Mouse (Mus musculus): ENCODE data around the gene Tmem86b. TPM values are rescaled to one million over a fixed set of nuclear protein-coding genes. Genes with fewer than 3 reads are reported as not detected.
"Not testable (repeated sequence)": the region's sequence is repeated elsewhere in the genome, so short reads cannot be mapped to it uniquely, and the experiment has no call there.

Gene Tmem86b
- polyA plus RNA-seq, 1 experiment from 2014 or later: 2.3 TPM

DNA sequence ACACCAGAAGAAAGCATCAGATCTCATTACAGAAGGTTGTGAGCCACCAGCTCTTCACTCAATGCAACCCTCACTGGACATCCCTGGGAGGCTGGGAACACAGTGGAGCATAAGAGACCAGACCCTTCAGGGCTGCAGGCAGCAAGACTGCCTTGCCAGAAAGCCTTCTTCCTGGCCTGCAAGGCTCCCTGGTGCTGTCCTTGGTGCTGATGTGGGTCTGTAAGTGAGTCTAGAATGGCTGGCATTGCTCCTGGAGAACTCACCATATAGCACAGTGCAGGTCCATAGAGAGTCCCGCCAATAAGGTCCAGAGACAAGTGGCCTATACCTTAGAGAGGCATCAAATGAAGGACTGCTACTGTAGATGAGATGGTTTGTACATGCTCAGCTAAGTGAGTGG is 11.2 kb downstream of the Tmem86b start:
- Histone ChIP-seq H3K9ac (replicated peaks) (no peak overlapping the region), H3K4me3 (replicated peaks) (no peak overlapping the region), H3K27me3 (replicated peaks) (no peaks in the 10 kb centered on the region), H3K27ac (replicated peaks) (no peak overlapping the region), H3K4me1 (no peaks in the 10 kb centered on the region), H3K9me3 (replicated peaks) (no peaks in the 10 kb centered on the region), H3K36me3 (no peaks in the 10 kb centered on the region), H3K4me2 (no peak overlapping the region)
- no peak for ATAC-seq (ENCODE audit: low FRiP score)
- 44% methylated on average over 1 of the region's 1 CpGs for WGBS

DNA sequence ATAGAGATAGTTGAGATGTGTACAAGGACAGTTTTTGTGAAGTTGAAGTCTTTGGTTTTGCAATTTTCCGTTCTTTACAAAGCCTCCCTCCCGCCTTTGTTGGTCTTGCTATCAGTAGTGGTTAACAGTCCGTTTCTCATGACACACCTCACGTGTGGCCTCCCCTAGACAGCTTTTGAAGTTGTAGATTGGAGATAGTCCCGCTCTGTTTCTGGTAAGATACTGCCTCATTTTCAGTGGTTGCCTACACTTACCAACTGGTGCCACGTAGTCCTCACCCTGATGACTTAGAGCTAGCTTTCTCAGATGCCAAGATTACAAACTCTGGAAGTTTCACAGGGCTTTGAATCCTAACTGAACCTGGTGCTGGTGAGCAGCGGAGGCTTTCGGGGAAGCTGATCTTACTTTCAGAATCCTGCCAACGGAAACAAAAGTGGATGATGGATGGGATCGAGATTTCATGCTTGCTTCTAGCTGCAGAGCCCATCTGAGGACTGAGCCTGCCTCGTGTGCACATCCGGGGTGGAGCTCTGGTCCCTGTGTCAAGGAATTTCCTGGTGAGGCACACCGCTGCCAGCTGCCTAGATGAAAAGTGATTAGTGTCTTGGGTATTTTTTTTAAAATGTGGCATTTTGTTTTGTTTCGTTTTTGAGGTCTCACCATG is 17.4 kb downstream of the Tmem86b start:
- no peak overlapping the region for H3K9ac ChIP-seq (replicated peaks)
- no peaks in the 10 kb centered on the region for H3K4me1 ChIP-seq
- no peaks in the 10 kb centered on the region for H3K36me3 ChIP-seq
- no peak for ATAC-seq (ENCODE audit: low FRiP score)
- no peak overlapping the region for H3K4me2 ChIP-seq
- no peaks in the 10 kb centered on the region for H3K9me3 ChIP-seq (replicated peaks)
- H3K27me3 ChIP-seq (replicated peaks): no peaks in the 10 kb centered on the region
- no peak overlapping the region for H3K27ac ChIP-seq (replicated peaks)
- no peak overlapping the region for H3K4me3 ChIP-seq (replicated peaks)
- WGBS: 77% methylated on average over 14 of the region's 14 CpGs

DNA sequence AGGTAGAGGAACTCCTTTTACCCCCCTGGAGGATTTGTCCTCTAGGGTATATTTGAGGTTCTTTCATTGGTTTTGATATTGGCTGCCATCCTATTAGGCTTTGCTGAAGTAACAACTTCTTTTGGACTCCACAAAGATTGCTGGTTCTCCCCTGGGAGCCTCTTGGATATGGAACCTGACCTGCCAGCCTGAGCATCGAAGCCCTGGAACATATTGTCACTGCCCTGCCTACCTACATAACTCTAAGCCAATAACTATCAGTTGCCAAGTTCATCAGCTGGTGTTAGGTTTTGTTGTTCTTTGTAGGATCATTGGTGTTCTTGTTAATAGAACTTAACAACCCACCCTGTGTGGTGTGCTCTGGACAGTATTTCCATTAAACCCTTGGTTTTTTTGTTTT is 18.3 kb downstream of the Tmem86b start:
- 78% methylated on average over 1 of the region's 1 CpGs for WGBS
- Histone ChIP-seq H3K4me2 (no peak overlapping the region), H3K27me3 (replicated peaks) (no peaks in the 10 kb centered on the region), H3K36me3 (no peaks in the 10 kb centered on the region), H3K9ac (replicated peaks) (no peak overlapping the region), H3K4me3 (replicated peaks) (no peak overlapping the region), H3K9me3 (replicated peaks) (no peaks in the 10 kb centered on the region), H3K27ac (replicated peaks) (no peak overlapping the region), H3K4me1 (no peaks in the 10 kb centered on the region)
- no peak for ATAC-seq (ENCODE audit: low FRiP score)

DNA sequence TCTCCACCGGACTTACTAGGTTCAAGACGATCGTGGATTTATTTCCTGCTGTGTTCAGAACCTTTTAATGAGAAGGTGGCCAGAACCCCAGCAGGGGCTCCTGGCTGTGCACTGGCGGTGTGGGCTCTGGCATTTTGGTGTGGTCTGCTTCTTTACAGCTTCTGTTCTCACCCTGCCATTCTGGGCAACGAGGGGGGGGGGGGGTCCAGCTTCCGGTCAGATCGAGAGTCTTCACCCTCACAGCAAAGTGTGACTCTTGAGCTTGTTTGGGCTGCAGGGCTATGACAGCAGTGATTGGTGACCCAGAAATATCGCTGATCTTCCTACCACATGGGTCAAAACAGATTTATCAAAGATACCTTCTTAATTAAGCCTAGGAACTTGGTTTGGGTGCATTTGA is 18.8 kb downstream of the Tmem86b start:
- no peak overlapping the region for H3K4me3 ChIP-seq (replicated peaks)
- 68% methylated on average over 8 of the region's 8 CpGs for WGBS
- no peaks in the 10 kb centered on the region for H3K4me1 ChIP-seq
- no peaks in the 10 kb centered on the region for H3K9me3 ChIP-seq (replicated peaks)
- H3K36me3 ChIP-seq: no peaks in the 10 kb centered on the region
- no peak overlapping the region for H3K27ac ChIP-seq (replicated peaks)
- no peak overlapping the region for H3K4me2 ChIP-seq
- ATAC-seq (ENCODE audit: low FRiP score): no peak
- no peak overlapping the region for H3K9ac ChIP-seq (replicated peaks)
- no peaks in the 10 kb centered on the region for H3K27me3 ChIP-seq (replicated peaks)

DNA sequence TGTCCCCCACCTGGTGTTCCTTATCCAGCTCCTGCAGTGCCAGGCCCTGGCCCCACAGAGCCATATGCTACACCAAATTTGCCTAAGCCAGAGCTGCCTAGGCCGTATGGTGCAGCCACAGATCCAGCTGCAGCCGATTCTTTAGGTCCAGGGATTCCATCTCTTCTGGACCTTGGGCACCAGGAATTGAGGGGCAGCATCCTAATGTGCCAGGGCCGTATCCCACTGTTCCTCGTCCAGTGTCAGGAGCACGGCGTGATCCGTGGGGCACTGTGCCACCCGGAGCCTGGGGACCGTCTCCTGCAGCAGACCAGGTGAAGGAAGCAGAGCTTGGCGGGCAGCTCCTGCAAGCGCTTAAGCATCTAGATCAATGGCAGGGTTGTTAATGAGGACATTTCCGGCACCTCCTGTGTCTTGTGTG is 19.3 kb downstream of the Tmem86b start:
- no peak overlapping the region for H3K4me3 ChIP-seq (replicated peaks)
- no peaks in the 10 kb centered on the region for H3K27me3 ChIP-seq (replicated peaks)
- H3K4me1 ChIP-seq: no peaks in the 10 kb centered on the region
- no peak overlapping the region for H3K4me2 ChIP-seq
- WGBS: 84% methylated on average over 12 of the region's 12 CpGs
- no peak for ATAC-seq (ENCODE audit: low FRiP score)
- no peak overlapping the region for H3K27ac ChIP-seq (replicated peaks)
- no peaks in the 10 kb centered on the region for H3K9me3 ChIP-seq (replicated peaks)
- H3K9ac ChIP-seq (replicated peaks): no peak overlapping the region
- no peaks in the 10 kb centered on the region for H3K36me3 ChIP-seq

DNA sequence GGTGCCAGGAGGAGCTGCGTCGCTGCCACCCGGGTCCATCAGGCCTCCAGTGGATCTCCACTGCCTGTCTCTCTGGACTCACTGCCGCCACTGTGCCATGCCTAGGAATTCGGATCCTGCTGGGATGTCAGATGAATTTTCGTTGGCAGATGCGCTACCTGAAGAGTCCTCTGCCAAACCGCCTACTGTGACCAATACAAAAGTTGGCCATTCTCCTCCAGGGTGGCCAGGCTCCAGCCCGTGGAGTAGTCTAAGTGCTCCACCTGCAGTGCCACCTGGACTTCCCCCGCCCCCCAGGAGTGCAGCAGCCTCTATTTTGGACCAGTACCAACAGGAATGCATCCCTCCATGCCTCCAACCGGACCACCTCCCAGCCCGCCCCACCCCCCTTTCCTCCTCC is 19.7 kb downstream of the Tmem86b start:
- WGBS: 88% methylated on average over 12 of the region's 12 CpGs
- Histone ChIP-seq H3K4me3 (replicated peaks) (no peak overlapping the region), H3K9me3 (replicated peaks) (no peaks in the 10 kb centered on the region), H3K4me1 (no peaks in the 10 kb centered on the region), H3K27me3 (replicated peaks) (no peaks in the 10 kb centered on the region), H3K4me2 (no peak overlapping the region), H3K9ac (replicated peaks) (no peak overlapping the region), H3K27ac (replicated peaks) (no peak overlapping the region), H3K36me3 (no peaks in the 10 kb centered on the region)
- ATAC-seq (ENCODE audit: low FRiP score): no peak

DNA sequence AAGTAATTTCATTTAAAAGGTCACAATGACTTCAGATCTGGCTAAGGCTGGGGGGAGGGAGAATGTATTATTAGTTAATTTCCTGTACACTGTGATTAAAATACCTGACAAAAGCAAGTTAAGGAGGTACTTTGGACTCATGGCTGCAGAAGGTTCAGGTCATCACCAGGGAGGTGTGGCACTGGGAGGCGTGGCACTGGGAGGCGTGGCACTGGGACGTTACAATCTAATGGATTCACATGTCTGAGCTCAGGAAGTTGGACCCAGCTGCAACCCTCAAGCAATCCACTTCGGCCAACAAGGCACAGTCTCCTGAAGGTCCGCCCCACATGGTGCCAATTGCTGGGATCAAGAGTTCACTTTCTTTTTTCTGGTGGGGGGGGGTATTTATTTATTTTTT is 23.2 kb downstream of the Tmem86b start:
- no peaks in the 10 kb centered on the region for H3K27me3 ChIP-seq (replicated peaks)
- no peak for ATAC-seq (ENCODE audit: low FRiP score)
- no peaks in the 10 kb centered on the region for H3K4me1 ChIP-seq
- no peak overlapping the region for H3K4me2 ChIP-seq
- H3K9ac ChIP-seq (replicated peaks): no peak overlapping the region
- 57% methylated on average over 5 of the region's 5 CpGs for WGBS
- no peak overlapping the region for H3K4me3 ChIP-seq (replicated peaks)
- no peak overlapping the region for H3K27ac ChIP-seq (replicated peaks)
- H3K9me3 ChIP-seq (replicated peaks): no peaks in the 10 kb centered on the region
- H3K36me3 ChIP-seq: no peaks in the 10 kb centered on the region

DNA sequence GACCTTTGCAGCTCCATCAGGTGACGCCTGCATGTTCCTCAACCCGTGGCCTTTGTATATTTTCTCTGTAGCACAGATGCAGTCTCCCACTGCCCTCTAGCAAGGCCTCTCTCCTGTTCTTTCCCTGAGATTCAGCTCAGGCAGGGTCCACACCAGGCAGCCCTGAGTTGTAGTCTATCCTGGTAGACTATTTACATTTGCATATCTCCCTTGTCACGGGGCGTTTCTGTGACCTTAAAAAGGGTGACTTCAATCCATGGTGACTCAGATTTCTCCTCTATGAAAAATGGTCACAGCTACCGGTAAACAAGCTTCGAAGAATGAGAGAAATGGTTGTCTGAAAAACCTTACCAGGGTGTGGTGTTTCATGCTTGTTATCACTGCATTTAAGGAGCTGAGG is 27.3 kb downstream of the Tmem86b start, which contains the start of gene Ptprh:
Ptprh (minus strand) TSS at position 169 of the 400 bp plus-strand sequence.
- H3K9ac ChIP-seq (replicated peaks): no peak within 1 kb of the TSS
- WGBS: 85% methylated on average over 6 of the region's 6 CpGs
- no peaks in the 10 kb centered on the region for H3K9me3 ChIP-seq (replicated peaks)
- no peaks in the 10 kb centered on the region for H3K4me1 ChIP-seq
- no peak within 1 kb of the TSS for H3K4me2 ChIP-seq
- H3K27ac ChIP-seq (replicated peaks): no peak within 1 kb of the TSS
- no peak for ATAC-seq (ENCODE audit: low FRiP score)
- H3K36me3 ChIP-seq: no peaks in the 10 kb centered on the region
- H3K27me3 ChIP-seq (replicated peaks): no peaks in the 10 kb centered on the region
- H3K4me3 ChIP-seq (replicated peaks): no peak within 1 kb of the TSS

DNA sequence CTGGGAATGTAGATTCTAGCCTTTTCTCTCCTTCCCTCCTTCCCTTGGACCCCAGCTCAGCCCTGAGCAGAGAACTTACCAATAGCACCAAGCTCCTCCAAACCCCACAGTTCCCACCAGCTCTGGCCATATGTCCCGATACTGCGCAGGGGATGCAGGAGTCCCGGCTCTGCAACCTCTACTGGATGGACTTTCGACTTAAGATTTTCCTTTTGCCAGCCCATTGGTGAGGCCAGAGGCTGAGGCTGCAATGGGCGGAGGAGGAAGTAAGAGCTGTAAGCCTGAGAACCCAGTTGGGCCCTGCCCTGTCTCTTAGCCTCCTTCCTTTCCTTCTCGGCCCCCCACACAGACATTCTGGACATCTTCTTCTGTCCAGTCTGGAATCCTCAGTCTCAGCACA is 28.3 kb downstream of the Tmem86b start:
- ATAC-seq (ENCODE audit: low FRiP score): no peak
- H3K4me1 ChIP-seq: no peaks in the 10 kb centered on the region
- H3K27ac ChIP-seq (replicated peaks): no peak overlapping the region
- H3K9ac ChIP-seq (replicated peaks): no peak overlapping the region
- WGBS: 91% methylated on average over 6 of the region's 6 CpGs
- no peak overlapping the region for H3K4me2 ChIP-seq
- H3K9me3 ChIP-seq (replicated peaks): no peaks in the 10 kb centered on the region
- H3K36me3 ChIP-seq: no peaks in the 10 kb centered on the region
- no peaks in the 10 kb centered on the region for H3K27me3 ChIP-seq (replicated peaks)
- no peak overlapping the region for H3K4me3 ChIP-seq (replicated peaks)

DNA sequence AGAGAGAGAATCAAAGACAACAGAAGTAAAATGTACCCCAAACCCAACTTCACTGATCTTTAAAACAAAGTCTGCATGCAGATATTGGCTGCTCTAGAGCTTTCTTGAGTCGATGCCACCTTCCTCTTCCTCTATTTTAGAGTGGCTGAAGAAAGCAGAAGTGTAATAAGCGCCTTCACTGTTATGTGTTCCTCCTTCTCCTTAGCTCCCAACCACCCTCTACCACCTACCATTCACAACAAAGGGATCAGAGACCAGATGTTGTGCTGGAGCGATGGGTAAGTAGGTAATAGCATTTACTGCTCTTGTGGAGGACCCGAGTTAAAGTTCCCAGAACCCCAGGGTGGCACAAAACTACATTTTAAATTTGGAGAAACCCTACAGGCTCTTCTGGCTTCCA is 34.2 kb downstream of the Tmem86b start:
- not testable (repeated sequence) for H3K4me2 ChIP-seq; H3K27ac ChIP-seq (replicated peaks); H3K4me3 ChIP-seq (replicated peaks); H3K27me3 ChIP-seq (replicated peaks); H3K9ac ChIP-seq (replicated peaks); H3K4me1 ChIP-seq; H3K9me3 ChIP-seq (replicated peaks); ATAC-seq (ENCODE audit: low FRiP score); H3K36me3 ChIP-seq
- 80% methylated on average over 4 of the region's 4 CpGs for WGBS

DNA sequence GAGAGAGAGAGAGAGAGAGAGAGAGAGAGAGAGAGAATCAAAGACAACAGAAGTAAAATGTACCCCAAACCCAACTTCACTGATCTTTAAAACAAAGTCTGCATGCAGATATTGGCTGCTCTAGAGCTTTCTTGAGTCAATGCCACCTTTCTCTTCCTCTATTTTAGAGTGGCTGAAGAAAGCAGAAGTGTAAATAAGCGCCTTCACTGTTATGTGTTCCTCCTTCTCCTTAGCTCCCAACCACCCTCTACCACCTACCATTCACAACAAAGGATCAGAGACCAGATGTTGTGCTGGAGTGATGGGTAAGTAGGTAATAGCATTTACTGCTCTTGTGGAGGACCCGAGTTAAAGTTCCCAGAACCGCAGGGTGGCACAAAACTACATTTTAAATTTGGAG is 49.7 kb downstream of the Tmem86b start:
- whole genome bisulfite sequencing: 84% methylated on average over 3 of the region's 3 CpGs

More for the DNA sequence above, 49.7 kb downstream of the Tmem86b start:
- not testable (repeated sequence) for H3K4me2 ChIP-seq; ATAC-seq (ENCODE audit: low FRiP score); H3K27me3 ChIP-seq (replicated peaks); H3K4me1 ChIP-seq; H3K27ac ChIP-seq (replicated peaks); H3K36me3 ChIP-seq; H3K9ac ChIP-seq (replicated peaks); H3K4me3 ChIP-seq (replicated peaks); H3K9me3 ChIP-seq (replicated peaks)

Measured in neural tube, embryonic 15.5 days (tissue).